Mouse (Mus musculus) midbrain, embryonic 15.5 days (tissue): ENCODE data around the gene Ly6g5c. TPM values are rescaled to one million over a fixed set of nuclear protein-coding genes. Genes with fewer than 3 reads are reported as not detected.

ENCODE experiments used
- ATAC-seq: fragments of 200-750 bp; cut with Nextera tagmentation; replicated peaks from 2 replicates; pipeline ENCODE4 v1.8.0; 2017; ENCODE audit warnings: moderate TSS enrichment
- H3K27ac ChIP-seq: fragments of 300-500 bp; sonication (generic); 2 replicates; pipeline ENCODE4 v1.5.1; 2015; ENCODE audit warnings: mild to moderate bottlenecking, inconsistent platforms
- H3K27me3 ChIP-seq: fragments of 300-500 bp; sonication (generic); replicated peaks from 2 replicates; pipeline ENCODE4 v1.6.1; 2015; ENCODE audit warnings: inconsistent platforms
- H3K36me3 ChIP-seq: fragments of 300-500 bp; sonication (generic); replicated peaks from 2 replicates; pipeline ENCODE4 v1.6.1; 2015; ENCODE audit warnings: inconsistent platforms
- H3K4me1 ChIP-seq: fragments of 300-500 bp; sonication (generic); 2 replicates; pipeline ENCODE4 v1.6.1; 2015; ENCODE audit warnings: inconsistent platforms
- H3K4me2 ChIP-seq: fragments of 300-500 bp; sonication (generic); 2 replicates; pipeline ENCODE4 v1.6.1; 2015; ENCODE audit warnings: inconsistent platforms, mild to moderate bottlenecking, moderate library complexity
- H3K4me3 ChIP-seq: fragments of 300-500 bp; sonication (generic); 2 replicates; pipeline ENCODE4 v1.5.1; 2015; ENCODE audit warnings: mild to moderate bottlenecking, inconsistent platforms
- H3K9ac ChIP-seq: fragments of 300-500 bp; sonication (generic); 2 replicates; pipeline ENCODE4 v1.6.1; 2015; ENCODE audit warnings: mild to moderate bottlenecking, inconsistent platforms
- H3K9me3 ChIP-seq: fragments of 300-500 bp; sonication (generic); 2 replicates; pipeline ENCODE4 v1.6.1; 2016; ENCODE audit warnings: inconsistent platforms
- WGBS: fragments of 180-500 bp; shearing (Covaris S2); methylation state at CpG from one replicate; pipeline ENCODE4 v1.1.7; 2015; ENCODE audit warnings: mixed read lengths; 5-methylcytosine and 5-hydroxymethylcytosine counted together
- polyA plus RNA-seq: library from polyadenylated mRNA; unstranded; fragments of >200 nt; fragmentation: Nextera tagmentation; extraction: Ambion mirVana; gene quantifications from 2 replicates; pipeline ENCODE4 v1.2.1, GENCODE M21; 2015

The Ly6g5c gene
- polyA plus RNA-seq, 1 experiment from 2014 or later, result not detected

- no peak overlapping the region for H3K4me3 ChIP-seq
These were observed 39.7 kb upstream of the Ly6g5c start for GRCm38 (mm10) chr17:35068213-35068914.

DNA sequence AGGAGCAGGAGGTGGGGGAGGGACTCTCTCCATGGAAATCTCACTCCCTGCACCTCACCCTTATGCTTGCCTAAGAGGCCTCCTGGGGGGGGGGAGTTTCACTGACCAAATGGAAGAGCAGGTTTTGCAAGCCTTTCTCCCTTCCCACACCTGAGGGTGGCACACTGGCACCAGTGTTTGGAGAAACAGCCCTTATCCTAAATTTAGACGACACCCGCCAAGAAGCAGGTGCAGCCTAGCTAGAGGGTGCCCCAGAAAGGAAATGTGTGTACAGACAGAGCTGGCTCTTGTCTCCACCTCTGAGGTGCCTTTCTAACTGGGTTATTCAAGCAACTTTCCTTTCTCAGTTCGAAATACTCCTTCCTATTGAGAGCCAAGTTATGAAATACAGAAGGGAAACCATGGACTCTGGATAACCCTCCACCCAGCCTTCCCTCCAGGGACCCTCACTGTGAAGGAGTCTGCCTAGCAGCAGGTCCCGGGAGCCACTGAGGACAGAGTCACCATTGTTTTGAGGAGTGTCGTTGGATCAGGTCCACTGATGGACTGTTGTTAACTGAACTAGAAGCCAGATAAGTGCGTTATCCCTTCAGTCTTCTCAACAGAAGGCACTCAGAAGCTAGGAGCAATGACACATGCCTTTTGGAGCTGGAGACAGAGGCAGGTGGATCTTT is 37.4 kb upstream of the Ly6g5c start:
- no peaks in the 10 kb centered on the region for H3K36me3 ChIP-seq
- no peak overlapping the region for H3K27ac ChIP-seq
- H3K4me2 ChIP-seq, result no peak overlapping the region
- peaks cover under 1% of the 10 kb centered on the region; the same call in 1 of the 2 replicates for H3K4me1 ChIP-seq
- H3K27me3 ChIP-seq, result peaks cover 14% of the 10 kb centered on the region
- no peak overlapping the region for H3K9ac ChIP-seq
- no peak overlapping the region for H3K4me3 ChIP-seq
- H3K9me3 ChIP-seq, result no peaks in the 10 kb centered on the region
- ATAC-seq, result no peak
- WGBS, result 68% methylated on average over 6 of the region's 6 CpGs

More at GRCm38 (mm10) chr17:35068213-35068914, 39.7 kb upstream of the Ly6g5c start:
- Histone ChIP-seq H3K27ac (no peak overlapping the region), H3K9me3 (no peaks in the 10 kb centered on the region), H3K4me2 (no peak overlapping the region), H3K9ac (no peak overlapping the region), H3K4me1 (peaks cover 10% of the 10 kb centered on the region; the same call in 1 of the 2 replicates), H3K27me3 (peaks cover 36% of the 10 kb centered on the region), H3K36me3 (no peaks in the 10 kb centered on the region)
- no peak for ATAC-seq
- 86% methylated on average over 17 of the region's 17 CpGs for WGBS

DNA sequence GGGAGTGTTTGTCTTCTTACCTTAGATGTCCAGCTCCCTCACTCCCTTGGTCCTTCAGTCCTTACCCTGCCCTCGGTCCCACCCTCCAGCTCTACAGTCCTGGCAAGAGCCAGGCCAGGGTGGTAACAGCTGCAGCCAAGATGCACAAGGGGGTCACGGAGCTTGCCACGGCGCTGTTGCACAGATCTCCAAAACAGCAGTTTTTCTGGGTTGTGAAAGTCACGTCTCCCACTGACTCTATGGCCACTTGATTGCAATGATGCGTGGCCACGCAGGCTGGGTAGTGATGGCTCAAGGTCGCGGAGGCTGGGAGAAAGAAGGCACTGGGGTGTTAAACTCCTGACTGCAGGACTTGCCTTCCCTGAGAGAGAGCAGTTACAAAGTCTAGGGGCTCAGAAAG is 36.6 kb upstream of the Ly6g5c start:
- H3K27ac ChIP-seq, result no peak overlapping the region
- H3K36me3 ChIP-seq, result no peaks in the 10 kb centered on the region
- H3K9ac ChIP-seq, result no peak overlapping the region
- no peak overlapping the region for H3K4me3 ChIP-seq
- H3K4me2 ChIP-seq, result no peak overlapping the region
- H3K9me3 ChIP-seq, result no peaks in the 10 kb centered on the region
- H3K27me3 ChIP-seq, result peaks cover 8% of the 10 kb centered on the region; the same call in 1 of the 2 replicates
- no peak for ATAC-seq
- H3K4me1 ChIP-seq, result no peaks in the 10 kb centered on the region
- WGBS, result 85% methylated on average over 9 of the region's 9 CpGs

- Histone ChIP-seq H3K27me3 (no peaks in the 10 kb centered on the region), H3K9me3 (no peaks in the 10 kb centered on the region), H3K4me3 (no peak overlapping the region), H3K4me1 (peaks cover 11% of the 10 kb centered on the region; the same call in 1 of the 2 replicates), H3K27ac (no peak overlapping the region), H3K9ac (no peak overlapping the region), H3K36me3 (no peaks in the 10 kb centered on the region), H3K4me2 (no peak overlapping the region)
- no peak for ATAC-seq
- WGBS, result 57% methylated on average over 17 of the region's 17 CpGs
These were observed 34.0 kb upstream of the Ly6g5c start for GRCm38 (mm10) chr17:35074097-35074496.

GRCm38 (mm10) chr17:35076507-35077176 is 31.4 kb upstream of the Ly6g5c start, which contains the start of gene Ly6g6e:
Ly6g6e (plus strand) TSS chr17:35076902.
- Histone ChIP-seq H3K27me3 (no peaks in the 10 kb centered on the region), H3K4me1 (peaks cover 11% of the 10 kb centered on the region; the same call in 1 of the 2 replicates), H3K9ac (no peak within 1 kb of the TSS; the same call in 1 of the 2 replicates), H3K9me3 (no peaks in the 10 kb centered on the region), H3K27ac (no peak within 1 kb of the TSS), H3K36me3 (no peaks in the 10 kb centered on the region), H3K4me3 (peak within 1 kb of the TSS; percentile 21), H3K4me2 (peak within 1 kb of the TSS; percentile 43)
- no peak for ATAC-seq
- 36% methylated on average over 10 of the region's 10 CpGs for WGBS

GRCm38 (mm10) chr17:35077285-35077684 is 30.8 kb upstream of the Ly6g5c start:
- H3K4me2 ChIP-seq, result peak overlapping the region; percentile 43; the same call in 1 of the 2 replicates
- ATAC-seq, result no peak
- peaks cover 11% of the 10 kb centered on the region; the same call in 1 of the 2 replicates for H3K4me1 ChIP-seq
- 41% methylated on average over 2 of the region's 2 CpGs for WGBS
- H3K9ac ChIP-seq, result no peak overlapping the region
- H3K27ac ChIP-seq, result no peak overlapping the region
- H3K36me3 ChIP-seq, result no peaks in the 10 kb centered on the region
- no peaks in the 10 kb centered on the region for H3K27me3 ChIP-seq
- peak overlapping the region; percentile 21; the same call in 1 of the 2 replicates for H3K4me3 ChIP-seq
- no peaks in the 10 kb centered on the region for H3K9me3 ChIP-seq

- H3K9me3 ChIP-seq, result no peaks in the 10 kb centered on the region
- peak within 1 kb of the TSS; percentile 43 for H3K4me2 ChIP-seq
- 0 out of 2 replicates have a peak, but pooled peaks have one; percentile 37 for ATAC-seq
- no peaks in the 10 kb centered on the region for H3K36me3 ChIP-seq
- 9% methylated on average over 14 of the region's 14 CpGs for WGBS
- H3K4me3 ChIP-seq, result peak within 1 kb of the TSS; percentile 21
- no peak within 1 kb of the TSS for H3K27ac ChIP-seq
- no peaks in the 10 kb centered on the region for H3K27me3 ChIP-seq
- H3K4me1 ChIP-seq, result peaks cover 11% of the 10 kb centered on the region; the same call in 1 of the 2 replicates
- H3K9ac ChIP-seq, result no peak within 1 kb of the TSS; the same call in 1 of the 2 replicates
These were observed 30.3 kb upstream of the Ly6g5c start, which contains the start of gene Ly6g6d for GRCm38 (mm10) chr17:35077786-35078233. Ly6g6d (minus strand) TSS chr17:35078065.

- ATAC-seq, result no peak
- H3K4me1 ChIP-seq, result peaks cover 11% of the 10 kb centered on the region; the same call in 1 of the 2 replicates
- H3K4me2 ChIP-seq, result no peak overlapping the region
- H3K27ac ChIP-seq, result no peak overlapping the region
- 72% methylated on average over 9 of the region's 9 CpGs for whole genome bisulfite sequencing
- no peak overlapping the region for H3K4me3 ChIP-seq
- no peaks in the 10 kb centered on the region for H3K36me3 ChIP-seq
- H3K27me3 ChIP-seq, result no peaks in the 10 kb centered on the region
- no peaks in the 10 kb centered on the region for H3K9me3 ChIP-seq
- no peak overlapping the region for H3K9ac ChIP-seq
These were observed 28.3 kb upstream of the Ly6g5c start for GRCm38 (mm10) chr17:35079778-35080177.

DNA sequence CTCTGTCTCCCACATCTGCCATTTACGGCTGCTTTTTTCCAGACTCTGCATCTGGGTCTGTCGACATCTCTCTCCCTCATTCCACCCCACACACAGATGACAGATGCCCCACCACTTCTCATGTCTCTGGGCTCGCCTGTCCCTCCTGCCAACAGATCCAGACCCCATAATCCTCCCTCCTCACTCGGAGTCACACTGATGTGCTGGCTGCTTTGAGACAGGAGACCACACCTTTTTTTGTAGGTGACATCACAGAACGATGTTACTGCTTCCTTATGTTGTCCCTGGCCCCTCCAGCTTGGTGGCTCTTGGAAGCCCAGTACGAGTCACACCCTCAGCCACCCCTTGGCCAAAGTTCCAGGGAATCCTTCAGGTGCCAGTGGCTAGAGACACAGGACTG is 27.8 kb upstream of the Ly6g5c start:
- Histone ChIP-seq H3K27ac (no peak overlapping the region), H3K4me2 (no peak overlapping the region), H3K4me3 (no peak overlapping the region), H3K4me1 (peaks cover 11% of the 10 kb centered on the region; the same call in 1 of the 2 replicates), H3K36me3 (no peaks in the 10 kb centered on the region), H3K9ac (no peak overlapping the region), H3K27me3 (no peaks in the 10 kb centered on the region), H3K9me3 (no peaks in the 10 kb centered on the region)
- WGBS, result 62% methylated on average over 6 of the region's 6 CpGs
- ATAC-seq, result no peak

GRCm38 (mm10) chr17:35080710-35081109 is 27.4 kb upstream of the Ly6g5c start:
- WGBS, result 87% methylated on average over 4 of the region's 4 CpGs

DNA sequence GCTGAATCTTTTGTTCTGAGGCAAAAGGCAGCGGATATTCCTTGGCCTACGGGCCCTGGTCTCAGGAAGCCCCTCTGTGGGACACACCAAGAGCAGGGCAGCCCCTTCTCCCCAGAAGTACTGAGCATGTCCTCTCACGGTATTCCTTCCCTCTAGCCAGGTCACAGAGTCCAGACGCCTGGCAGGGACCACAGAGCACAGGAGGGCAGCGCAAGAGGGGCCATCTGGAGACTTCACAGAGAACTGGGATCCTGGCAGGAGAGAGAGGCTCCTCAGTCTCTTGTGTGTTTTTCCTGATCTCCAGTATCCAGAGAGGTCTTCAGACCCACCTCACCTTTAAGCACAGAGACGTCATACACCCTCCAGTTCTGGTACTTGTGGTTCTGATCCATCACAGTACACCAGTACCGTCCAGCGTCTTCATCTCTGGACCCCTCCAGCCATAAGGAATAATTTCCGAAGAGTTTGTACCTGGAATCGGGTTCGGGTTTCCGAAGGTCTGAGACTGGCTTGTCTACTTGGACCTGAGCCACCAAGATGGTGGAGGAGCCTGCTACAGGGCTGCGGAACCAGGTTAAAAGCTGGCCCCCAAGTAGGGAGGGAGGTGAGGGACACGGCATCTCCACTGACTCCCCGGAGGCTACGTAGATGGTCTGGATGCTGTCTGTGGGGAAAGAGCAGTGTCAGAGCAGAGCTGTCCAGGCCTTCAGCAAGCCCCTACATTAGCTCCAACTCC is 25.1 kb upstream of the Ly6g5c start:
- no peak overlapping the region for H3K9ac ChIP-seq
- no peak overlapping the region for H3K27ac ChIP-seq
- no peak overlapping the region for H3K4me2 ChIP-seq
- H3K9me3 ChIP-seq, result no peaks in the 10 kb centered on the region
- no peak for ATAC-seq
- no peaks in the 10 kb centered on the region for H3K27me3 ChIP-seq
- H3K4me1 ChIP-seq, result peaks cover under 1% of the 10 kb centered on the region; the same call in 1 of the 2 replicates
- H3K4me3 ChIP-seq, result no peak overlapping the region
- no peaks in the 10 kb centered on the region for H3K36me3 ChIP-seq
- WGBS, result 83% methylated on average over 16 of the region's 16 CpGs

More at GRCm38 (mm10) chr17:35080710-35081109, 27.4 kb upstream of the Ly6g5c start:
- no peaks in the 10 kb centered on the region for H3K9me3 ChIP-seq
- no peak for ATAC-seq
- H3K4me2 ChIP-seq, result no peak overlapping the region
- peaks cover 11% of the 10 kb centered on the region; the same call in 1 of the 2 replicates for H3K4me1 ChIP-seq
- no peak overlapping the region for H3K9ac ChIP-seq
- no peak overlapping the region for H3K4me3 ChIP-seq
- H3K27me3 ChIP-seq, result no peaks in the 10 kb centered on the region
- no peaks in the 10 kb centered on the region for H3K36me3 ChIP-seq
- no peak overlapping the region for H3K27ac ChIP-seq
